20 mouse cellular contexts compared by ENCODE assay signal in the genomic region with DNA sequence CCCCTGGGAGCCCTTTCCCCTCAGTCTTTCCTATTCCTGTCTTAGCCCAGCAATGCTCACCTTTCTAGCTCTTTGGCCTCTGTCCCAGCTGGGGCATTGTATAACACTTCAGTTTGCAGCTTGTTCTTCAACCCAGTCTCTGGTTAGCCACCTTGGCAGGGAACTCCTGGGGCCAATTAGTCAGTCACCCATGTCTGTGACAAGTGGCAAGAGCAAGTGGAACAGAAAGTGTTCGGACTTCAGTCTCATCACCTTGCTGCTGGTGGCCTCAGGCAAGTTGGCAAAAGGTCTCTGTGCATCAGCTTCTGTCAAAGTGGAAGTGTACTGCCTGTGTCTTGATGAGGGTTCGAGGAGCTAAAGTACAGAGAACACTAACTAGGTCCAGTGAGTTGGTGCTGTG.
DNase-seq lines count a peak whose midpoint lies in the region; ATAC-seq lines count a peak whose summit lies in the region.
"Had no signal": no experiment of that assay in that cellular context is flagged by ENCODE, and none has a peak within 500 bp of the region (broad histone marks: within the 10 kb centered on the region; RNA-seq: fewer than 3 reads in every experiment).

No protein-coding gene starts in this region.

- H3K4me1 ChIP-seq in kidney, embryonic 16.5 days (ENCODE audit: insufficient read depth, low read length), result peaks cover under 1% of the 10 kb centered on the region; the same call in 1 of the 2 replicates
- H3K4me1 ChIP-seq: embryonic facial prominence, embryonic 15.5 days; heart, embryonic 12.5 days had no signal

- ATAC-seq in kidney, embryonic 16.5 days (ENCODE audit: low FRiP score, low TSS enrichment), result no peak
- ATAC-seq: forebrain, embryonic 14.5 days had no signal

- H3K9me3 ChIP-seq in kidney, embryonic 16.5 days (ENCODE audit: low read length), result no peaks in the 10 kb centered on the region
- H3K9me3 ChIP-seq: embryonic facial prominence, embryonic 15.5 days; forebrain, embryonic 10.5 days; heart, embryonic 12.5 days had no signal

- no peak overlapping the region for H3K27ac ChIP-seq in kidney, embryonic 16.5 days (ENCODE audit: low read length)
- H3K27ac ChIP-seq: embryonic facial prominence, embryonic 15.5 days; forebrain, embryonic 10.5 days; heart, adult 2 months; hindbrain, embryonic 10.5 days; hindbrain, embryonic 14.5 days had no signal

- H3K9ac ChIP-seq in kidney, embryonic 16.5 days (replicated peaks; ENCODE audit: low read length), result no peak overlapping the region
- H3K9ac ChIP-seq: embryonic facial prominence, embryonic 15.5 days; heart, embryonic 12.5 days; hindbrain, embryonic 14.5 days had no signal

- no peak overlapping the region for H3K4me2 ChIP-seq in kidney, embryonic 16.5 days (replicated peaks; ENCODE audit: low read depth, low read length)
- H3K4me2 ChIP-seq: embryonic facial prominence, embryonic 15.5 days; heart, embryonic 12.5 days; hindbrain, embryonic 14.5 days had no signal

- 68% methylated on average over 2 of the region's 2 CpGs for WGBS in kidney, embryonic 16.5 days

- DNase-seq in heart, adult 11 months, result peak; percentile 61
- DNase-seq in heart, adult 8-10 months (ENCODE audit: low spot score), result no peak
- DNase-seq in kidney, adult 8-10 months, result peak; percentile 66
- peak; percentile 50 for DNase-seq in adipocyte (ENCODE audit: low spot score)
- DNase-seq in kidney, postnatal 36 days, result peak; percentile 71 to 73
- no peak for DNase-seq in embryo, embryonic 10 days (ENCODE audit: low spot score)
- no peak for DNase-seq in frontal cortex, postnatal 25 days (ENCODE audit: low spot score in 2 of 2)
- DNase-seq: cerebellum, adult 18-20 months; cerebellum, adult 9-11 months; cerebellum, postnatal 36 days; gastrocnemius, postnatal 10 days; heart, adult 2 months had no signal

- H3K36me3 ChIP-seq in kidney, embryonic 16.5 days (ENCODE audit: insufficient read depth, low read length), result no peaks in the 10 kb centered on the region
- H3K36me3 ChIP-seq: embryonic facial prominence, embryonic 15.5 days; forebrain, embryonic 10.5 days; heart, embryonic 12.5 days; hindbrain, embryonic 10.5 days had no signal

- H3K27me3 ChIP-seq in kidney, embryonic 16.5 days (ENCODE audit: insufficient read depth, low read length), result peaks cover 46% of the 10 kb centered on the region; the same call in 1 of the 2 replicates

- no peak overlapping the region for H3K4me3 ChIP-seq in kidney, embryonic 16.5 days (ENCODE audit: low read length)
- H3K4me3 ChIP-seq: embryonic facial prominence, embryonic 15.5 days; erythroblast, embryonic 14.5 days; forebrain, embryonic 10.5 days; heart, adult 2 months; heart, embryonic 12.5 days; hindbrain, embryonic 10.5 days had no signal

Comparison
In these comparisons a context has a peak if more than half of its experiments do, and no peak if none do; other contexts are left out.
1. DNase-seq: peak in heart, adult 11 months (single experiment), kidney, adult 8-10 months (2 of 2), adipocyte (single experiment) and kidney, postnatal 36 days (2 of 2); none in heart, adult 8-10 months (single experiment), embryo, embryonic 10 days (single experiment) and frontal cortex, postnatal 25 days (0 of 2).